20 mouse cellular contexts compared by ENCODE assay signal in the genomic region with DNA sequence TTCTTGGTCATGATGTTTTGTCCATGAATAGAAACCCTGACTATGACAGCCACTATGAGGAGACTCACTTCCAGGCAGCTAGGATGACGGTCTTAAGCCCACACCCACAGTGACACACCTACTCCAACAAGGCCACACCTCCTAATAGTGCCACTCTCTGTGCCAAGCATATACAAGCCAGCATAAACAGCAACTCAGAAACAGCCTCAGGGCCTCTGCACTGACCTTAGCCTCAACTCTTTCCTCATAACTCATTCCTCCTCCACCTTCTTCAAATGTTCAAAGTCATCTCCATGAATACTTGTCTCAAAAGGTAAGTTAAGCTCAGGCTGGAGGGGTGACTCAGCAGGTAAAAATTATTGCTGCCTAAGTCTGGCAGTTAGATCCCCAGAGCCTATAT. TPM values are rescaled to one million over a fixed set of nuclear protein-coding genes. Genes with fewer than 3 reads are reported as not detected.
A peak's percentile ranks its signal among the peaks of the same experiment; 100 is the strongest.
DNase-seq lines count a peak whose midpoint lies in the region; ATAC-seq and TF ChIP-seq lines count a peak whose summit lies in the region.
"Had no signal": no experiment of that assay in that cellular context is flagged by ENCODE, and none has a peak within 500 bp of the region (broad histone marks: within the 10 kb centered on the region; RNA-seq: fewer than 3 reads in every experiment).

No protein-coding gene starts in this region.

- no peak overlapping the region for H3K4me2 ChIP-seq in heart, embryonic 12.5 days
- no peak overlapping the region for H3K4me2 ChIP-seq in hindbrain, postnatal 0 days (ENCODE audit: low read depth, low read length)
- H3K4me2 ChIP-seq: embryonic facial prominence, embryonic 12.5 days; forebrain, embryonic 12.5 days had no signal

- no peak overlapping the region for H3K27ac ChIP-seq in heart, embryonic 12.5 days (ENCODE audit: poor library complexity, severe bottlenecking)
- no peak overlapping the region for H3K27ac ChIP-seq in hindbrain, postnatal 0 days
- H3K27ac ChIP-seq: embryonic facial prominence, embryonic 10.5 days; embryonic facial prominence, embryonic 12.5 days; forebrain, embryonic 10.5 days; forebrain, embryonic 12.5 days had no signal

- H3K27me3 ChIP-seq in heart, embryonic 12.5 days (replicated peaks), result no peaks in the 10 kb centered on the region
- no peaks in the 10 kb centered on the region for H3K27me3 ChIP-seq in hindbrain, postnatal 0 days (ENCODE audit: insufficient read depth, low read length)
- H3K27me3 ChIP-seq: embryonic facial prominence, embryonic 12.5 days; forebrain, embryonic 12.5 days had no signal

- no peak overlapping the region for H3K4me3 ChIP-seq in heart, embryonic 12.5 days
- H3K4me3 ChIP-seq in hindbrain, postnatal 0 days (ENCODE audit: low read length), result no peak overlapping the region
- H3K4me3 ChIP-seq: embryonic facial prominence, embryonic 10.5 days; embryonic facial prominence, embryonic 12.5 days; forebrain, embryonic 10.5 days; forebrain, embryonic 12.5 days had no signal

- no peaks in the 10 kb centered on the region for H3K36me3 ChIP-seq in heart, embryonic 12.5 days
- H3K36me3 ChIP-seq in hindbrain, postnatal 0 days (ENCODE audit: insufficient read depth, low read length), result no peaks in the 10 kb centered on the region
- H3K36me3 ChIP-seq: embryonic facial prominence, embryonic 10.5 days; embryonic facial prominence, embryonic 12.5 days; forebrain, embryonic 10.5 days; forebrain, embryonic 12.5 days had no signal

- peaks cover 13% of the 10 kb centered on the region; the same call in 1 of the 2 replicates for H3K4me1 ChIP-seq in heart, embryonic 12.5 days (replicated peaks)
- peaks cover 6% of the 10 kb centered on the region for H3K4me1 ChIP-seq in hindbrain, postnatal 0 days (ENCODE audit: insufficient read depth, low read length)
- H3K4me1 ChIP-seq: embryonic facial prominence, embryonic 10.5 days; embryonic facial prominence, embryonic 12.5 days; forebrain, embryonic 12.5 days had no signal

- peak; percentile 24 for DNase-seq in heart, adult 11 months
- DNase-seq in gonadal fat pad, adult 2 months (ENCODE audit: low read depth), result peak; percentile 78
- no peak for DNase-seq in urinary bladder, postnatal 10 days (ENCODE audit: low spot score)
- DNase-seq in hindbrain, postnatal 0 days (ENCODE audit: low spot score), result no peak
- DNase-seq: adrenal gland, adult 8-10 months; adrenal gland, postnatal 14 days; adrenal gland, postnatal 36 days; cerebellum, adult 11-12 months; cerebellum, adult 2 months; cerebellum, adult 9-10 months; cerebellum, postnatal 10 days; cerebellum, postnatal 25 days had no signal

- no peak overlapping the region for H3K9ac ChIP-seq in heart, embryonic 12.5 days
- no peak overlapping the region for H3K9ac ChIP-seq in hindbrain, postnatal 0 days (replicated peaks; ENCODE audit: low read length)
- H3K9ac ChIP-seq: embryonic facial prominence, embryonic 12.5 days; forebrain, embryonic 12.5 days had no signal

- TF ChIP-seq CTCF in hindbrain, postnatal 0 days (IDR thresholded peaks at IDR 0.05; ENCODE audit: low read depth), result no peak

- no peak for ATAC-seq in heart, embryonic 12.5 days (ENCODE audit: insufficient number of reproducible peaks, low FRiP score)
- ATAC-seq in hindbrain, postnatal 0 days, result no peak
- ATAC-seq: forebrain, embryonic 14.5 days; forebrain, embryonic 16.5 days had no signal

- no peaks in the 10 kb centered on the region for H3K9me3 ChIP-seq in heart, embryonic 12.5 days (replicated peaks)
- no peaks in the 10 kb centered on the region for H3K9me3 ChIP-seq in hindbrain, postnatal 0 days (ENCODE audit: low read length)
- H3K9me3 ChIP-seq: embryonic facial prominence, embryonic 10.5 days; embryonic facial prominence, embryonic 12.5 days; forebrain, embryonic 10.5 days had no signal

- WGBS in heart, embryonic 12.5 days, result 79% methylated on average over 1 of the region's 1 CpGs
- 89% methylated on average over 1 of the region's 1 CpGs for WGBS in hindbrain, postnatal 0 days

RNA-seq across cellular contexts. Expression of a gene that starts 29.7 kb away (rescaled TPM):
- polyA plus RNA-seq in heart, embryonic 12.5 days (2016; fragmentation: Nextera tagmentation; extraction: Ambion mirVana), result 8.2 and 8.7 TPM in 2 replicates
- polyA plus RNA-seq in gonadal fat pad, adult 2 months (2012; rRNA removed), result 9.3 and 16.7 TPM in 2 replicates
- total RNA-seq in hindbrain, postnatal 0 days (2014; rRNA removed), result 97.9 and 100 TPM in 2 replicates
- polyA plus RNA-seq in hindbrain, postnatal 0 days (2015; fragmentation: Nextera tagmentation; extraction: Ambion mirVana), result 13.4 and 13.5 TPM in 2 replicates
- total RNA-seq: MEL had no signal

Comparison
In these comparisons a context has a peak if more than half of its experiments do, and no peak if none do; other contexts are left out.
1. DNase-seq: peak in heart, adult 11 months (single experiment) and gonadal fat pad, adult 2 months (single experiment); none in urinary bladder, postnatal 10 days (single experiment) and hindbrain, postnatal 0 days (single experiment).